Mouse (Mus musculus): ENCODE results near the gene Krt39.

DNA sequence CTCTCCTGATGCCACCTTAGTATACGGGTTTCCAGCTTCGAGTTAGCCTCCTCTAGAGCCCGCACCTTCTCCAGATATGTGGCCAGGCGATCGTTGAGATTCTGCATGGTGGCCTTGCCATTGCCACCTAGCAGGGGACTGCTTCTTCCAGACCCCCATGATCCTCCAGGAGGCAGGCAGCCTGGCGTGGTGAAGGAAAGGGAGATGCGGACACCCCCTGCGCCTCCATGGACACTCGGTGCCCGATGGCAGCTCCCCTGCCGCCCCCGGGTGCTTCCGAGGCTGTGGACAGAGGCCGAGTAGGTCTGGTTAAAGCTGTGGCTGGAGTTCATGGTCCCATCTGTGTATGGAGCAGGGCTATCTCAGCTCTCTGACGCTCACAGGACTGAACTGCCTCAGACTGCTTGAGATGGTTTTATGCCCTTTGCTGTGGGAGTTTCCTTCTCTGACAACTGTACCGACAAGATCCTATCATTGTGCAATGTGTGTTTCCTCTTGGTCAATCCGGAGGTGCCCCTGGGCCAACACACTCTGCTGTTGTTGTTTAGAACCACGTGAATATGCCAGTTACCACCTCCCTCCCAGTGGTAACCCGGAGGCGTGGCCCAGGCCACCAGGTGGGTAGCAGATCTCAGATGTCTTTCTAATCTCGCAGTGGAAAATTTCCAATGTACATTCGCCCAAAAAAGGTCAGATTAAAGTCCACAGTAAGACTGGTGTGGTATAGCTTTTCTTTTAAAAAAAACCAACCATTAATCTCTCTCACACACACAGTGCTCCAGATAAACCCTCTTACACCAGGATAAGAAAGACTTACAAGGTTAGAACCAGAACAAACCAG lies 28.2 kb downstream of the Krt39 start, which contains the start of gene Krt23:
- no peak for TF ChIP-seq CTCF (IDR thresholded peaks at IDR 0.05; ENCODE audit: low read depth)
- TF ChIP-seq EP300 (IDR thresholded peaks at IDR 0.05; ENCODE audit: low read depth) = no peak

All from liver, embryonic 14.5 days (tissue).